ENCODE assay signal across 23 mouse cellular contexts in genomic region chr11:70762641-70763040, GRCm38 (mm10). TPM values are rescaled to one million over a fixed set of nuclear protein-coding genes. Genes with fewer than 3 reads are reported as not detected.
A peak's percentile ranks its signal among the peaks of the same experiment; 100 is the strongest.
DNase-seq lines count a peak whose midpoint lies in the region; TF ChIP-seq lines count a peak whose summit lies in the region.
"Had no signal": no experiment of that assay in that cellular context is flagged by ENCODE, and none has a peak within 500 bp of the region (broad histone marks: within the 10 kb centered on the region; RNA-seq: fewer than 3 reads in every experiment).

No protein-coding gene starts in this region.

- H3K27me3 ChIP-seq in spleen, adult 2 months (ENCODE audit: control insufficient read depth, insufficient read depth, low read length) = no peaks in the 10 kb centered on the region
- H3K27me3 ChIP-seq: embryonic facial prominence, embryonic 15.5 days; heart, embryonic 12.5 days had no signal

- peaks cover 2% of the 10 kb centered on the region; the same call in 1 of the 2 replicates for H3K4me1 ChIP-seq in spleen, adult 2 months (ENCODE audit: control insufficient read depth, insufficient read depth, insufficient read length)

- peak overlapping the region; percentile 1; the same call in 1 of the 2 replicates for H3K27ac ChIP-seq in spleen, adult 2 months (ENCODE audit: insufficient read depth, low read length)
- H3K27ac ChIP-seq: forebrain, embryonic 10.5 days; hindbrain, embryonic 14.5 days had no signal

- no peak for TF ChIP-seq POLR2A in spleen, adult 2 months (IDR thresholded peaks at IDR 0.05; ENCODE audit: low read depth, low read length)

- 47% methylated on average over 9 of the region's 9 CpGs for WGBS in spleen, adult 2 months

- no peak for TF ChIP-seq CTCF in spleen, adult 2 months (IDR thresholded peaks at IDR 0.05; ENCODE audit: extremely low read depth, insufficient read depth, insufficient read length, insufficient replicate concordance)

- no peak overlapping the region for H3K4me3 ChIP-seq in spleen, adult 2 months (ENCODE audit: extremely low read depth, insufficient read depth, insufficient read length)
- H3K4me3 ChIP-seq: embryonic facial prominence, embryonic 15.5 days; erythroblast, embryonic 14.5 days; heart, embryonic 12.5 days had no signal

- no peaks in the 10 kb centered on the region for H3K36me3 ChIP-seq in spleen, adult 2 months (ENCODE audit: control insufficient read depth, insufficient read depth, low read length)

- no peak for DNase-seq in spleen, adult 2 months (ENCODE audit: low read depth in 1 of 2, low spot score in 2 of 2)
- no peak for DNase-seq in spleen, postnatal 36 days (ENCODE audit: low spot score in 2 of 2)
- peak; percentile 75 for DNase-seq in CD4-positive helper T cell, adult 2 months (ENCODE audit: low read depth, low spot score)
- peak; percentile 64 for DNase-seq in induced T-regulatory cell, adult 2 months (ENCODE audit: low read depth)
- DNase-seq in thymus, postnatal 14 days = peak; percentile 14
- no peak for DNase-seq in B cell, adult 2 months
- no peak for DNase-seq in lung, postnatal 4 days
- DNase-seq: adrenal gland, postnatal 10 days; cerebellum, adult 11 months; cerebellum, adult 8-10 months; cerebellum, postnatal 14 days; embryo, embryonic 11 days; gastrocnemius, postnatal 14 days had no signal

RNA-seq across cellular contexts. Expression of gene Zfp3, which starts 1.4 kb away (rescaled TPM):
- 1.2 and 1.4 TPM in 2 replicates for polyA plus RNA-seq in spleen, adult 2 months (2012; rRNA removed)

RNA-seq across cellular contexts. Expression of gene Scimp, which starts 49.7 kb away (rescaled TPM):
- polyA plus RNA-seq in spleen, adult 2 months (2012; rRNA removed) = 6.8 and 7.6 TPM in 2 replicates
- polyA plus RNA-seq: brain, embryonic 14.5 days; embryonic facial prominence, embryonic 11.5 days; embryonic facial prominence, embryonic 15.5 days; erythroblast, embryonic 14.5 days; forebrain, embryonic 10.5 days; forebrain, embryonic 14.5 days; G1E; heart, embryonic 12.5 days; hindbrain, embryonic 10.5 days; hindbrain, embryonic 14.5 days had no signal

Comparison
In these comparisons a context has a peak if more than half of its experiments do, and no peak if none do; other contexts are left out.
1. DNase-seq: peak in CD4-positive helper T cell, adult 2 months (single experiment), induced T-regulatory cell, adult 2 months (single experiment) and thymus, postnatal 14 days (single experiment); none in spleen, adult 2 months (0 of 2), spleen, postnatal 36 days (0 of 2), B cell, adult 2 months (0 of 2) and lung, postnatal 4 days (0 of 2).